Mouse (Mus musculus) gastrocnemius, adult 2 months (tissue): ENCODE data around the gene Cox4i2. TPM values are rescaled to one million over a fixed set of nuclear protein-coding genes. Genes with fewer than 3 reads are reported as not detected.

Source experiments
- DNase-seq: peaks from one replicate; pipeline ENCODE4 v3.0.0; 2022
- H3K27ac ChIP-seq: fragments of 200-600 bp; 2 replicates; pipeline ENCODE4 v1.8.1; 2022; ENCODE audit warnings: mild to moderate bottlenecking
- H3K4me3 ChIP-seq: fragments of 200-600 bp; 2 replicates; pipeline ENCODE4 v1.8.1; 2022; ENCODE audit warnings: mild to moderate bottlenecking, moderate library complexity
- CTCF ChIP-seq: fragments of 200-600 bp; IDR thresholded peaks from 2 replicates; pipeline ENCODE4 v1.8.1; 2022; ENCODE audit warnings: antibody characterized with exemption, mild to moderate bottlenecking, moderate library complexity
- intact Hi-C: fragments of 180-260 bp; cut with DNase I; formaldehyde crosslinking; loops from one replicate; pipeline ENCODE4 v1.15.1; 2025
- total RNA-seq, 2 experiments: library from RNA; stranded (reverse); gene quantifications; 2 replicates each; pipeline ENCODE4 v1.2.3; 2021

Gene Cox4i2
- total RNA-seq, 2 experiments from 2014 or later = 2.0 to 4.2 TPM

DNA sequence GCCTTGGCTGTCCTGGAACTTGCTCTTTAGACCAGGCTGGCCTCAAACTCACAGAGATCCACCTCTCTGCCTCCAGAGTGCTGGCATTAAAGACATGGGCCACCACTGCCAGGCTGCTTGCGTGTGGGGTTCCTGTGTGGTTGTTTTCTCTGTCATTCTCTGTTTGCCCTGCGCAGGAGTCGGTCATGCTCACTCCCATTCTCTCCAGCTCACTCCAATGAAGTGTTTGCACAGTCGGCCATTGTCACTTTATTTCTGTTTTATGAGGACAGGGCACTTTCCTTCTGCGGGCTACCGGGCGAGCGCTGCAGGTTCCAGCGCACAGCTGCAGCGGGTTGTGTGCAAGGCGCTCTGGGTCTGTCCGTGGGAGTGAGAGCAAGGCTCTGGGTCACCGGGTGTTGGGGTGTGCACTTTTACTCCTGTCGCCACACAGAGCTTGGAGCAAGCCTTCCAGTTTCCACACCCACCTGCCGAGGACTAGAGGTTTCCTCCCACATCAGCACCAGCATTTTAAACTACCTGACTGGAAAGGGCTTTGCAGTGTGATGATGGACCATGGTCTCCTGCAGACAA, 28.7 kb upstream of the Cox4i2 start:
- Histone ChIP-seq H3K4me3 (peak overlapping the region; percentile 15; the same call in 1 of the 2 replicates), H3K27ac (peak overlapping the region; percentile 89)
- no peak for TF ChIP-seq CTCF
- no peak for DNase-seq
- intact Hi-C loops = no loop called here

DNA sequence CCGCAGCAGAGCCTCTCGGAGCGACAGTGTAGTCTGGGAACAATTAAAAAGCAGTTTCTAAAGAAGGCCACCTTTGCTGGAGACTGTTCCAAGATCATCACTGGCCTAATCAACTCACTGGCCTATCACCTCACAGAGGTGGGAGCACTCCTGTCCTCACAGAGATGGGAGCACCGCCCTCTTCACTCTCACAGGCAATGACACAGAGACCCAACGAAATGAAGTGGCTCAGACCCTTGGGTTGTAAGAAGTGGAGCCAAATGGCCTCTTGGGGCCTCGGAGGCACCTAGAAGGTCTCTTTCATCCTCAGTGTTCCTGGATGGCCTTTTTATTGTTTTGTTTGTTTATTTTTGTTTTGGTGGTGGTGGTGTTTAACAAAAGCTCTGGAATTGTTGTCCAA, 27.8 kb upstream of the Cox4i2 start:
- Histone ChIP-seq H3K4me3 (no peak overlapping the region), H3K27ac (peak overlapping the region; percentile 89)
- no peak for DNase-seq
- no peak for TF ChIP-seq CTCF
- intact Hi-C loops = no loop called here

- Histone ChIP-seq H3K4me3 (peak overlapping the region; percentile 45; the same call in 1 of the 2 replicates), H3K27ac (peak overlapping the region; percentile 89)
- intact Hi-C loops = no loop called here
- TF ChIP-seq CTCF = no peak
- no peak for DNase-seq
Measured at GRCm38 (mm10) chr2:152726751-152727335, 27.1 kb upstream of the Cox4i2 start.

DNA sequence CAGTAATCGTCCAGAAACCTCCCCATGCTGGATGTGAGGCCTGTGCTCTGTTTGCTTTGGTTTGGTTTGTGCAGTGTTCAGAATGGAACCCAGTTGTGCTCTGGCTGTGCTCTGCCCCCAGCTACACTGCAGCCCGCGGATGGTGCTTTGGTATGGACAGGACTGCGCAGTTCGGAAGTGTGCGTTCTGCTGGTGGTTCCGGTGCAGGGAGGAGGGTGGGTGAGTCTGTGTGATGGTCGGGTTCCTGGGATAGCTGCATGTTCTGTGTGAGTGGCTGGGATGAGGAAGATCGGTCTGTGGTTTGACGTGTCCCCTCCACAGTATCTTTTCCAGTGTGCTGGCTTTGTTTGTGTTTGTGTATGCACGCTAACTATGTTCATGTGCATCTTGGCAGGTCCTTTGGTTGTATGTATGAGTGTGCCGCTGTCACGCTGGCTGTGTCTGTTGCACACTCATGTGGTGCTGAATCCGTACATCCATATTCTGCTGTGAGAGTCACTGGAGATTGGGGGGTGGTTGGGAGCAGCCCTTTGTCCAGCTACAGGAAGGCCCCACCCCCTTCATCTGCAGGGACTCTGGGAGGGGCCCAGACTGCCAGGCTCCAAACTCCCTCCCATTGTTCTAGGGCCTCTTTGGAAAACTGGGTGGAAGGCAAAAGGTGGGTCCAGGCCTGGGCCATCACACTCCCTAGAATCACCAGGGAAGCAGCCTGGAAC, 26.0 kb upstream of the Cox4i2 start:
- H3K27ac ChIP-seq = peak overlapping the region; percentile 89
- no peak for TF ChIP-seq CTCF
- DNase-seq = peak; percentile 53
- peak overlapping the region; percentile 45 for H3K4me3 ChIP-seq
- intact Hi-C loops = no loop called here

GRCm38 (mm10) chr2:152728594-152728993, 25.4 kb upstream of the Cox4i2 start:
- no peak for TF ChIP-seq CTCF
- intact Hi-C loops = no loop called here
- DNase-seq = no peak
- Histone ChIP-seq H3K27ac (peak overlapping the region; percentile 85), H3K4me3 (no peak overlapping the region; the same call in 1 of the 2 replicates)

GRCm38 (mm10) chr2:152729013-152729635, 24.8 kb upstream of the Cox4i2 start:
- Histone ChIP-seq H3K27ac (peak overlapping the region; percentile 85), H3K4me3 (peak overlapping the region; percentile 11; the same call in 1 of the 2 replicates)
- no peak for TF ChIP-seq CTCF
- DNase-seq = no peak
- intact Hi-C loops = no loop called here

GRCm38 (mm10) chr2:152729636-152730020, 24.3 kb upstream of the Cox4i2 start:
- intact Hi-C loops = no loop called here
- DNase-seq = peak; percentile 81

DNA sequence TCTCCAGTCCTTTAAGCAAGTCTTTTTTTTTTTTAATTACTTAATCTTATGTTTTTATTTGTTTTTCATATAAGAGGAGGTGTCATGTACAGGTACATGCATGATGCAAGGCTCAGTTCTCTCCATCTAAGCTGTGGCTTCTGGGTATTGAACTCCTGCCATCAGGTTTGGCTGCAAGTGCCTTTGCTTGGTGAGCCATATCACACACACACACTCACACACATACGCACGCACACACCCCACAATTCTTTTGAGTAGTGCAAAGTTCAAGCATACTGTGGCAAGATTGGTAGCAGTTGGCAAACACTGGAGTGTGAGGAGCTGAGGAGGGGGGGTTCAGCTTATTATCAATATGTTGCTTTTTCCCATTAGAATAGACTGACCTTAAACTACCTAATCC, 20.8 kb upstream of the Cox4i2 start:
- DNase-seq = no peak
- Histone ChIP-seq H3K27ac (no peak overlapping the region), H3K4me3 (no peak overlapping the region)
- intact Hi-C loops = no loop called here
- TF ChIP-seq CTCF = no peak

More at GRCm38 (mm10) chr2:152729636-152730020, 24.3 kb upstream of the Cox4i2 start:
- Histone ChIP-seq H3K27ac (peak overlapping the region; percentile 85), H3K4me3 (peak overlapping the region; percentile 11; the same call in 1 of the 2 replicates)
- TF ChIP-seq CTCF = no peak

GRCm38 (mm10) chr2:152734501-152734900, 19.5 kb upstream of the Cox4i2 start:
- no peak for DNase-seq
- Histone ChIP-seq H3K27ac (peak overlapping the region; percentile 94), H3K4me3 (peak overlapping the region; percentile 76)
- intact Hi-C loops = no loop called here
- no peak for TF ChIP-seq CTCF

GRCm38 (mm10) chr2:152734984-152735383, 19.0 kb upstream of the Cox4i2 start:
- peak overlapping the region; percentile 94 for H3K27ac ChIP-seq
- TF ChIP-seq CTCF = no peak
- intact Hi-C loops = loop anchor here (5.0 kb wide), 1 partner anchor 52 kb away; no protein-coding TSS in a partner anchor
- DNase-seq = peak; percentile 94
- peak overlapping the region; percentile 76 for H3K4me3 ChIP-seq

GRCm38 (mm10) chr2:152736090-152736601, 17.8 kb upstream of the Cox4i2 start, which contains the start of gene Id1:
Gene Id1 (plus strand): TSS chr2:152736251.
- no peak for TF ChIP-seq CTCF
- H3K27ac ChIP-seq = peak within 1 kb of the TSS; percentile 94
- intact Hi-C loops = loop anchor here (5.0 kb wide), 1 partner anchor 51 kb away; no protein-coding TSS in a partner anchor
- DNase-seq = peak; percentile 81
- peak within 1 kb of the TSS; percentile 76 for H3K4me3 ChIP-seq

DNA sequence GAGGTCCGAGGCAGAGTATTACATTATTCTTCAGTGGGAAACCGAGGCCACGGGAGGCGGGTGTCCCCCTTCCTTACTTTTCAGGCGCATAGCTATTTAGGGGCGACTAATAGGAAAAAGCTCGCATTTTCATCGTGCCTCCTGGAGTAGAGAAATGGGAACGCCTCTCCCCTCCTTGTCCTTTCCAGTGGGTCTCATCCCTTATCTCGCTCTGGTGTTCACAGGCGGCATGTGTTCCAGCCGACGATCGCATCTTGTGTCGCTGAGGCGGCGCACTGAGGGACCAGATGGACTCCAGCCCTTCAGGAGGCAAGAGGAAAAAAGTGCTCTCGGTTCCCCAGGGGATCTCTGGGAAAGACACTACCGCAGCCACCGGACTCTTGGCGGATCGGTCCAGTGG, 17.2 kb upstream of the Cox4i2 start:
- Histone ChIP-seq H3K27ac (peak overlapping the region; percentile 94), H3K4me3 (peak overlapping the region; percentile 76)
- peak; percentile 44 for DNase-seq
- no peak for TF ChIP-seq CTCF
- intact Hi-C loops = loop anchor here (5.0 kb wide), 1 partner anchor 51 kb away; no protein-coding TSS in a partner anchor
